10 mouse cellular contexts compared by ENCODE assay signal in genomic region chr6:64730030-64730429, GRCm38 (mm10). TPM values are rescaled to one million over a fixed set of nuclear protein-coding genes. Genes with fewer than 3 reads are reported as not detected.
A peak's percentile ranks its signal among the peaks of the same experiment; 100 is the strongest.
DNase-seq lines count a peak whose midpoint lies in the region; ATAC-seq and TF ChIP-seq lines count a peak whose summit lies in the region.
"Had no signal": no experiment of that assay in that cellular context is flagged by ENCODE, and none has a peak within 500 bp of the region (broad histone marks: within the 10 kb centered on the region; RNA-seq: fewer than 3 reads in every experiment).

No protein-coding gene starts in this region.

- TF ChIP-seq EP300 in stomach, postnatal 0 days (optimal IDR thresholded peaks at IDR 0.05), result no peak

- H3K27me3 ChIP-seq in limb, embryonic 15.5 days, result peaks cover 79% of the 10 kb centered on the region
- peaks cover 30% of the 10 kb centered on the region; the same call in 1 of the 2 replicates for H3K27me3 ChIP-seq in stomach, postnatal 0 days (ENCODE audit: control insufficient read depth, insufficient read depth, low read length)

- H3K9me3 ChIP-seq in limb, embryonic 15.5 days, result no peaks in the 10 kb centered on the region
- no peaks in the 10 kb centered on the region for H3K9me3 ChIP-seq in stomach, postnatal 0 days (ENCODE audit: control insufficient read depth, low read length)

- peak overlapping the region; percentile 82 for H3K4me2 ChIP-seq in limb, embryonic 15.5 days
- H3K4me2 ChIP-seq in stomach, postnatal 0 days (replicated peaks; ENCODE audit: low read depth), result peak overlapping the region; percentile 70

- no peak overlapping the region for H3K9ac ChIP-seq in limb, embryonic 15.5 days
- no peak overlapping the region for H3K9ac ChIP-seq in stomach, postnatal 0 days (ENCODE audit: low read length)

- intact Hi-C loops in left cerebral cortex, adult 2 months (cut with DNase I), result no loop called here

- no peak for ATAC-seq in limb, embryonic 15.5 days (ENCODE audit: insufficient number of reproducible peaks, low FRiP score, low TSS enrichment, low read depth)
- ATAC-seq in stomach, postnatal 0 days (ENCODE audit: low FRiP score, low TSS enrichment), result 0 out of 2 replicates have a peak, but pooled peaks have one; percentile 21

- H3K4me1 ChIP-seq in limb, embryonic 15.5 days, result peaks cover 38% of the 10 kb centered on the region
- H3K4me1 ChIP-seq in stomach, postnatal 0 days (replicated peaks; ENCODE audit: control insufficient read depth, insufficient read depth), result peaks cover 8% of the 10 kb centered on the region; the same call in 1 of the 2 replicates

- WGBS in limb, embryonic 15.5 days, result under 1% methylated on average over 17 of the region's 19 CpGs
- 2% methylated on average over 19 of the region's 19 CpGs for whole genome bisulfite sequencing in stomach, postnatal 0 days

- DNase-seq in embryo, embryonic 10 days (ENCODE audit: low spot score), result peak; percentile 14
- DNase-seq in embryo, embryonic 9.5 days (ENCODE audit: extremely low spot score), result no peak
- DNase-seq in right cerebral cortex, postnatal 4 days, result peak; percentile 10
- DNase-seq in right cerebral cortex, postnatal 14 days, result no peak
- DNase-seq in stomach, postnatal 0 days (ENCODE audit: low spot score), result no peak
- no peak for DNase-seq in left cerebral cortex, adult 2 months (ENCODE audit: extremely low spot score in 1 of 2, low spot score in 2 of 2)
- DNase-seq in cerebellum, postnatal 4 days (ENCODE audit: low spot score in 2 of 2), result no peak

- peak overlapping the region; percentile 43 for H3K4me3 ChIP-seq in limb, embryonic 15.5 days
- H3K4me3 ChIP-seq in stomach, postnatal 0 days (ENCODE audit: low read depth, low read length), result peak overlapping the region; percentile 40
- no peak overlapping the region for H3K4me3 ChIP-seq in left cerebral cortex, adult 2 months

- H3K36me3 ChIP-seq in limb, embryonic 15.5 days, result no peaks in the 10 kb centered on the region
- no peaks in the 10 kb centered on the region for H3K36me3 ChIP-seq in stomach, postnatal 0 days (ENCODE audit: control insufficient read depth, insufficient read depth, low read length)

- TF ChIP-seq CTCF in stomach, postnatal 0 days (IDR thresholded peaks at IDR 0.05; ENCODE audit: low read depth), result no peak
- no peak for TF ChIP-seq CTCF in left cerebral cortex, adult 2 months (IDR thresholded peaks at IDR 0.05)

- no peak overlapping the region for H3K27ac ChIP-seq in limb, embryonic 15.5 days
- no peak overlapping the region for H3K27ac ChIP-seq in stomach, postnatal 0 days (replicated peaks)
- no peak overlapping the region for H3K27ac ChIP-seq in left cerebral cortex, adult 2 months

RNA-seq across cellular contexts. Expression of gene Atoh1, which starts 1.1 kb away (rescaled TPM):
- polyA plus RNA-seq in limb, embryonic 15.5 days (2015; fragmentation: Nextera tagmentation; extraction: Ambion mirVana), result 0.06 and 0.14 TPM in 2 replicates
- polyA plus RNA-seq in stomach, postnatal 0 days (2015; fragmentation: Nextera tagmentation; extraction: Ambion mirVana), result 0.07 and 0.11 TPM in 2 replicates
- total RNA-seq in left cerebral cortex, adult 2 months (2021), result not detected
- total RNA-seq: heart, postnatal 36 days; neutrophil, adult 5-6 weeks had no signal

Comparison
In these comparisons a context has a peak if more than half of its experiments do, and no peak if none do; other contexts are left out.
1. DNase-seq: peak in embryo, embryonic 10 days (single experiment) and right cerebral cortex, postnatal 4 days (single experiment); none in embryo, embryonic 9.5 days (single experiment), right cerebral cortex, postnatal 14 days (single experiment), stomach, postnatal 0 days (single experiment), left cerebral cortex, adult 2 months (0 of 2) and cerebellum, postnatal 4 days (0 of 2).